Mouse (Mus musculus) liver, embryonic 13.5 days (tissue): ENCODE measurements at regions not wholly inside any gene's neighbourhood (a gene's known extent, or its start where the extent isn't known, plus 50 kb on each side); places are given as distances from the start of the nearest gene placed in this dataset.

ENCODE experiments used
- ATAC-seq: fragments of 200-750 bp; cut with Nextera tagmentation; 2 replicates; pipeline ENCODE4 v1.8.0; 2017; ENCODE audit warnings: low read depth, mild to moderate bottlenecking, moderate number of reproducible peaks, moderate library complexity
- DNase-seq: peaks from one replicate; pipeline ENCODE4 v3.0.0; 2022
- H3K27ac ChIP-seq: fragments of 300-500 bp; sonication (generic); 2 replicates; pipeline ENCODE4 v1.5.1; 2015; ENCODE audit warnings: moderate library complexity, mild to moderate bottlenecking, inconsistent platforms
- H3K27me3 ChIP-seq: fragments of 300-500 bp; sonication (generic); 2 replicates; pipeline ENCODE4 v1.6.1; 2015; ENCODE audit warnings: mild to moderate bottlenecking, inconsistent platforms
- H3K36me3 ChIP-seq: fragments of 300-500 bp; sonication (generic); 2 replicates; pipeline ENCODE4 v1.6.1; 2015; ENCODE audit warnings: mild to moderate bottlenecking, inconsistent platforms
- H3K4me1 ChIP-seq: fragments of 300-500 bp; sonication (generic); replicated peaks from 2 replicates; pipeline ENCODE4 v1.6.1; 2015; ENCODE audit warnings: inconsistent platforms
- H3K4me2 ChIP-seq: fragments of 300-500 bp; sonication (generic); 2 replicates; pipeline ENCODE4 v1.6.1; 2015; ENCODE audit warnings: inconsistent platforms, mild to moderate bottlenecking, moderate library complexity
- H3K4me3 ChIP-seq: fragments of 300-500 bp; sonication (generic); replicated peaks from 2 replicates; pipeline ENCODE4 v1.5.1; 2015; ENCODE audit warnings: mild to moderate bottlenecking, inconsistent platforms
- H3K9ac ChIP-seq: fragments of 300-500 bp; sonication (generic); 2 replicates; pipeline ENCODE4 v1.6.1; 2015; ENCODE audit warnings: mild to moderate bottlenecking, inconsistent platforms
- H3K9me3 ChIP-seq: fragments of 300-500 bp; sonication (generic); replicated peaks from 2 replicates; pipeline ENCODE4 v1.6.1; 2016; ENCODE audit warnings: inconsistent platforms
- WGBS: fragments of 180-500 bp; shearing (Covaris S2); methylation state at CpG from one replicate; pipeline ENCODE4 v1.1.7; 2015; ENCODE audit not compliant: insufficient replicate concordance; 5-methylcytosine and 5-hydroxymethylcytosine counted together

GRCm38 (mm10) chr11:40397453-40398104 lies 297.4 kb downstream of the Mat2b start:
- DNase-seq (no peak), ATAC-seq (no peak)
- H3K4me2 ChIP-seq, result no peak overlapping the region
- WGBS, result 73% methylated on average over 9 of the region's 9 CpGs
- H3K36me3 ChIP-seq, result no peaks in the 10 kb centered on the region
- H3K9ac ChIP-seq, result no peak overlapping the region
- no peaks in the 10 kb centered on the region for H3K27me3 ChIP-seq
- H3K4me3 ChIP-seq, result no peak overlapping the region
- H3K9me3 ChIP-seq, result no peaks in the 10 kb centered on the region
- H3K4me1 ChIP-seq, result no peaks in the 10 kb centered on the region
- no peak overlapping the region for H3K27ac ChIP-seq

- H3K36me3 ChIP-seq, result no peaks in the 10 kb centered on the region
- no peak overlapping the region for H3K4me3 ChIP-seq
- no peaks in the 10 kb centered on the region for H3K27me3 ChIP-seq
- DNase-seq, result no peak
- H3K9ac ChIP-seq, result no peak overlapping the region
- 73% methylated on average over 11 of the region's 11 CpGs for WGBS
- no peak for ATAC-seq
- no peaks in the 10 kb centered on the region for H3K4me1 ChIP-seq
- H3K9me3 ChIP-seq, result no peaks in the 10 kb centered on the region
- H3K4me2 ChIP-seq, result no peak overlapping the region
- H3K27ac ChIP-seq, result no peak overlapping the region
Observed at GRCm38 (mm10) chr11:40395331-40395730, 299.7 kb downstream of the Mat2b start.

DNA sequence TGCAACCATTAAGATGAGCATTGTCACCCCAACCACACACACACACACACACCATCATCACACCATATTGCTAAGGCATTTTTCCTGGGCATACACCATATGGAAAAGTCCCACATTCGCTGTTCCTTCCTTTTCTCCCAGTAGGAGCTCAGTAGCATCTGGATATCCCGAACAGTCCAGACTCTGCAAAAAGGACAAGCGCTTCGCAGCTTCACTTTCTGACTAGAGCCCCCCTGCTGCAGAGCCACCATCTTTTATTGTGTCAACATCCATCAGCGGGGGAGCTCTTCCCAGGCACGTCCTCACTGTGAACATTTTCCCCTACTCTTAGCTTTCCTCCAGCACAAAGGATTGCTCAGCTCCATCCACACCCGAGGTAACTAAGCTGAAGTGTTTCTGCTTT lies 300.1 kb downstream of the Mat2b start:
- DNase-seq (no peak), ATAC-seq (no peak)
- WGBS, result 59% methylated on average over 7 of the region's 7 CpGs
- no peaks in the 10 kb centered on the region for H3K27me3 ChIP-seq
- H3K4me2 ChIP-seq, result no peak overlapping the region
- H3K36me3 ChIP-seq, result no peaks in the 10 kb centered on the region
- H3K4me1 ChIP-seq, result no peaks in the 10 kb centered on the region
- no peaks in the 10 kb centered on the region for H3K9me3 ChIP-seq
- H3K4me3 ChIP-seq, result no peak overlapping the region
- H3K9ac ChIP-seq, result no peak overlapping the region
- H3K27ac ChIP-seq, result no peak overlapping the region

- Histone ChIP-seq H3K36me3 (no peaks in the 10 kb centered on the region), H3K9ac (no peak overlapping the region), H3K4me3 (no peak overlapping the region), H3K4me1 (no peaks in the 10 kb centered on the region), H3K4me2 (no peak overlapping the region), H3K9me3 (no peaks in the 10 kb centered on the region), H3K27me3 (no peaks in the 10 kb centered on the region), H3K27ac (no peak overlapping the region)
- ATAC-seq, result no peak
- no peak for DNase-seq
- WGBS, result 57% methylated on average over 4 of the region's 4 CpGs
Observed at GRCm38 (mm10) chr11:40394283-40394758, 300.7 kb downstream of the Mat2b start.

GRCm38 (mm10) chr11:40380696-40381095 lies 314.3 kb downstream of the Mat2b start:
- Histone ChIP-seq H3K27me3 (no peaks in the 10 kb centered on the region), H3K4me1 (no peaks in the 10 kb centered on the region), H3K9ac (no peak overlapping the region), H3K4me3 (no peak overlapping the region), H3K36me3 (no peaks in the 10 kb centered on the region), H3K9me3 (no peaks in the 10 kb centered on the region), H3K27ac (no peak overlapping the region), H3K4me2 (no peak overlapping the region)
- DNase-seq (no peak), ATAC-seq (no peak)
- 41% methylated on average over 3 of the region's 3 CpGs for WGBS

DNA sequence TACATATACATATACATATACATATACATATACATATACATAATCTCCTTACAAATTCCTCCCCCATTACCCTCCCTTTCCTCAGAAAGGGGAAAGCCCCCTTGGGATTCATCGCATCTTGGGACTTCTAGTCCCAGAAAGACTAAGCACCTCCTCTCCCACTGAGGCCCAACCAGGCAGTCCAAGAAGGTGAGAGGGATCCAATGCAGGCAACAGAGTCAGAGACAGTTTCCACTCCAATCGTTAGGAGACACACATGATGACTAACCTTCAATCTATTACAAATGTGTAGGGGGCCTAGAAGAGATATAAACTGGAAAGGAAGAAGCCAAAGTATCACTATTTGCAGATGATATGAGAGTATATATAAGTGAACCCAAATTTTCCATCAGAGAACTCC lies 323.3 kb downstream of the Mat2b start:
- no peak for DNase-seq
- H3K36me3 ChIP-seq, result no peaks in the 10 kb centered on the region

GRCm38 (mm10) chr11:40366573-40366972 lies 328.4 kb downstream of the Mat2b start:
- no peak for ATAC-seq
- no peak overlapping the region for H3K4me3 ChIP-seq
- H3K4me1 ChIP-seq, result no peaks in the 10 kb centered on the region

More for the DNA sequence above, 323.3 kb downstream of the Mat2b start:
- no peak overlapping the region for H3K4me2 ChIP-seq
- no peaks in the 10 kb centered on the region for H3K9me3 ChIP-seq
- no peak overlapping the region for H3K9ac ChIP-seq
- ATAC-seq, result no peak
- H3K4me3 ChIP-seq, result no peak overlapping the region
- 66% methylated on average over 2 of the region's 2 CpGs for WGBS
- no peak overlapping the region for H3K27ac ChIP-seq
- no peaks in the 10 kb centered on the region for H3K27me3 ChIP-seq
- no peaks in the 10 kb centered on the region for H3K4me1 ChIP-seq

GRCm38 (mm10) chr11:40362530-40363185 lies 332.3 kb downstream of the Mat2b start:
- H3K9ac ChIP-seq, result no peak overlapping the region
- no peaks in the 10 kb centered on the region for H3K36me3 ChIP-seq
- 27% methylated on average over 2 of the region's 2 CpGs for WGBS
- H3K4me2 ChIP-seq, result no peak overlapping the region
- no peaks in the 10 kb centered on the region for H3K27me3 ChIP-seq
- no peaks in the 10 kb centered on the region for H3K9me3 ChIP-seq
- DNase-seq (no peak), ATAC-seq (no peak)
- H3K27ac ChIP-seq, result no peak overlapping the region
- H3K4me3 ChIP-seq, result no peak overlapping the region
- H3K4me1 ChIP-seq, result no peaks in the 10 kb centered on the region

More at GRCm38 (mm10) chr11:40366573-40366972, 328.4 kb downstream of the Mat2b start:
- no peak overlapping the region for H3K4me2 ChIP-seq
- H3K9ac ChIP-seq, result no peak overlapping the region
- DNase-seq, result no peak
- no peaks in the 10 kb centered on the region for H3K9me3 ChIP-seq
- no peaks in the 10 kb centered on the region for H3K27me3 ChIP-seq
- no peaks in the 10 kb centered on the region for H3K36me3 ChIP-seq
- no peak overlapping the region for H3K27ac ChIP-seq
